Mouse (Mus musculus) ovary, postnatal 10 days (tissue): ENCODE results near the gene Krtap19-4.

Experiments used
- DNase-seq: peaks from one replicate; pipeline ENCODE4 v3.0.0; 2022; ENCODE audit warnings: low spot score

The Krtap19-4 gene

GRCm38 (mm10) chr16:88884989-88885388 is at the start of gene Krtap19-4:
Gene Krtap19-4, minus strand, starts transcription at chr16:88885089.
- DNase-seq = no peak

- no peak for DNase-seq
Observed at GRCm38 (mm10) chr16:88932165-88932564, 47.3 kb upstream of the Krtap19-4 start, which contains the start of gene Krtap19-9b. Gene Krtap19-9b, minus strand, starts transcription at chr16:88932265.

- DNase-seq = no peak
Observed at GRCm38 (mm10) chr16:88896357-88896756, 11.5 kb upstream of the Krtap19-4 start, which contains the start of gene Krtap19-5. Gene Krtap19-5, minus strand, starts transcription at chr16:88896457.

- no peak for DNase-seq
Observed at GRCm38 (mm10) chr16:88886870-88887269, 2.0 kb upstream of the Krtap19-4 start.

GRCm38 (mm10) chr16:88877938-88878337 is 7.0 kb downstream of the Krtap19-4 start, which contains the start of gene Krtap19-3:
Gene Krtap19-3, minus strand, starts transcription at chr16:88878038.
- no peak for DNase-seq

- no peak for DNase-seq
Observed at GRCm38 (mm10) chr16:88874169-88874568, 10.7 kb downstream of the Krtap19-4 start, which contains the start of gene Krtap19-2. Gene Krtap19-2, minus strand, starts transcription at chr16:88874269.

- DNase-seq = no peak
Observed at GRCm38 (mm10) chr16:88869311-88869710, 15.6 kb downstream of the Krtap19-4 start, which contains the start of gene Krtap19-1. Gene Krtap19-1, minus strand, starts transcription at chr16:88869411.

- DNase-seq = no peak
Observed at GRCm38 (mm10) chr16:88864887-88865407, 19.9 kb downstream of the Krtap19-4 start.

GRCm38 (mm10) chr16:88851450-88851849 is 33.4 kb downstream of the Krtap19-4 start:
- no peak for DNase-seq

- no peak for DNase-seq
Observed at GRCm38 (mm10) chr16:88848558-88848957, 36.3 kb downstream of the Krtap19-4 start.

GRCm38 (mm10) chr16:88847363-88847762 is 37.5 kb downstream of the Krtap19-4 start:
- no peak for DNase-seq
